Mouse (Mus musculus) bone marrow macrophage, adult 2 months (primary cell): ENCODE results near the gene Gabrr2.

Experiments
- CTCF ChIP-seq: IDR thresholded peaks from 2 replicates; pipeline ENCODE4 v1.5.1; 2012; ENCODE audit warnings: low read depth, mild to moderate bottlenecking, low read length, moderate library complexity
- POLR2A ChIP-seq: IDR thresholded peaks from 2 replicates; pipeline ENCODE4 v1.6.1; 2012; ENCODE audit warnings: mild to moderate bottlenecking, low read depth, low read length, borderline replicate concordance

DNA sequence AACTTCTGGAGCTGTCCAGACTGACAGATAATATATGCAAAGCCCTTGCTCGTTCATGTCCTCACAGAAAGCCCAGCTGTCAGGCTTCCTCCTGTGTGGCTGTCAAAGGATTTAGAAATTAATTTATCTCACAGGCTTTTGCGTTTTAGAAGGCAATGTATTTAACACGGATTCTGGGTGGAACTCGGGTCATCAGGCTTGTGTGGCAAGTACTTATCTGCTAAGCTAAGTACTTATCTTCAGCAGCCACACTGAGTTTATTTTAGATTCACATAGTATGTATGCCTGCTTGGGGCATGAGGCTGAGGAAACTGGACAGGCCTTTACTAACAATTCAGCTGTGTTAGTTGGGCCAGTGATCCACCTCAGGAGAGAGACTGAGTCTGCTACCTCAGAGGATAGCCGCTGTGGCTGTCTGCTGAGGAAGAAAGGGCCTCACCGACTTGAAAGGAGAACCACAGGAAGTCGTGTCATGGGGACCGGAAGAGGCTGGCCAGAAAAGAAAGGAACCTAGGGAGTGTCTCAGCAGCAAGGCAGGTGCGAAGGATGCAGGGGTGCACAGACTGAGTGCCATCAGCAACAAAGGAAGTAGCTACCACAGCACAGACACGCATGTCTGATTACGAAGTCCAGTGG, 9.8 kb downstream of the Gabrr2 start:
- TF ChIP-seq CTCF (no peak), POLR2A (no peak)
